Mouse (Mus musculus) MEL (cell line): ENCODE data around the gene Flrt1. TPM values are rescaled to one million over a fixed set of nuclear protein-coding genes. Genes with fewer than 3 reads are reported as not detected.

Source experiments
- DNase-seq: peaks from one replicate; pipeline ENCODE4 v3.0.0; 2011; ENCODE audit warnings: low read depth, low spot score
- H3K27ac ChIP-seq: 2 replicates; pipeline ENCODE4 v1.5.1; 2012; ENCODE audit warnings: low read depth, mild to moderate bottlenecking, control low read depth, low read length, moderate library complexity; ENCODE audit not compliant: control insufficient read depth
- H3K27me3 ChIP-seq, 2 experiments: fragments of 150-350 bp in 1 of 2; sonication (generic) in 1 of 2; 2 replicates each; pipeline ENCODE4 v1.6.1; 2012; ENCODE audit warnings: low read length in 2 of 2, mild to moderate bottlenecking in 2 of 2, improper control_type of control experiment in 1 of 2, moderate library complexity in 1 of 2; ENCODE audit not compliant: insufficient read depth in 2 of 2, control insufficient read depth in 1 of 2
- H3K36me3 ChIP-seq, 2 experiments: 2 replicates each; pipeline ENCODE4 v1.6.1; 2012 to 2014; ENCODE audit warnings: low read length in 2 of 2, improper control_type of control experiment in 1 of 2, inconsistent platforms in 1 of 2, mild to moderate bottlenecking in 1 of 2; ENCODE audit not compliant: insufficient read depth in 2 of 2, control insufficient read depth in 1 of 2
- H3K4me1 ChIP-seq, 2 experiments: fragments of 150-350 bp in 1 of 2; sonication (generic) in 1 of 2; 2 replicates each; pipeline ENCODE4 v1.6.1; 2012; ENCODE audit warnings: low read length in 2 of 2, improper control_type of control experiment in 1 of 2, mild to moderate bottlenecking in 1 of 2; ENCODE audit not compliant: insufficient read depth in 2 of 2, control insufficient read depth in 1 of 2
- H3K4me3 ChIP-seq, 2 experiments: fragments of 150-350 bp in 1 of 2; sonication (generic) in 1 of 2; 2 replicates each; pipeline ENCODE4 v1.5.1; 2012; ENCODE audit warnings: low read depth in 2 of 2, low read length in 2 of 2, mild to moderate bottlenecking in 2 of 2, moderate library complexity in 2 of 2, control low read depth in 1 of 2, improper control_type of control experiment in 1 of 2; ENCODE audit not compliant: control insufficient read depth in 1 of 2, insufficient read depth in 1 of 2
- H3K79me2 ChIP-seq: 2 replicates; pipeline ENCODE4 v1.6.1; 2012; ENCODE audit warnings: mild to moderate bottlenecking, low read length, moderate library complexity; ENCODE audit not compliant: control insufficient read depth, poor library complexity, insufficient read depth
- H3K9ac ChIP-seq: 2 replicates; pipeline ENCODE4 v1.6.1; 2012; ENCODE audit warnings: low read depth, mild to moderate bottlenecking, control low read depth, low read length, moderate library complexity; ENCODE audit not compliant: control insufficient read depth, poor library complexity, severe bottlenecking
- H3K9me3 ChIP-seq: fragments of 150-350 bp; sonication (generic); replicated peaks from 2 replicates; pipeline ENCODE4 v1.6.1; 2012; ENCODE audit warnings: mild to moderate bottlenecking, low read length, improper control_type of control experiment, moderate library complexity; ENCODE audit not compliant: insufficient read depth
- BHLHE40 ChIP-seq: IDR thresholded peaks from 2 replicates; pipeline ENCODE4 v1.6.1; 2012; ENCODE audit warnings: low read depth, mild to moderate bottlenecking, inconsistent platforms, low read length, improper control_type of control experiment, borderline replicate concordance
- E2F4 ChIP-seq: IDR thresholded peaks from 2 replicates; pipeline ENCODE4 v1.6.1; 2011; ENCODE audit warnings: low read depth, low read length, improper control_type of control experiment, borderline replicate concordance
- ELF1 ChIP-seq: IDR thresholded peaks from 2 replicates; pipeline ENCODE4 v1.6.1; 2014; ENCODE audit warnings: low read depth, mild to moderate bottlenecking, inconsistent platforms, low read length, improper control_type of control experiment, moderate library complexity
- GABPA ChIP-seq: IDR thresholded peaks from 2 replicates; pipeline ENCODE4 v1.6.1; 2012; ENCODE audit warnings: low read depth, mild to moderate bottlenecking, inconsistent platforms, low read length, improper control_type of control experiment, moderate library complexity
- GATA1 ChIP-seq: IDR thresholded peaks from 2 replicates; pipeline ENCODE4 v1.6.1; 2011; ENCODE audit warnings: low read depth, low read length, improper control_type of control experiment
- KAT2A ChIP-seq: conservative IDR thresholded peaks from 2 replicates; pipeline ENCODE4 v1.6.1; 2012; ENCODE audit warnings: low read depth, low read length, improper control_type of control experiment, inconsistent platforms
- MAFK ChIP-seq: IDR thresholded peaks from 2 replicates; pipeline ENCODE4 v1.6.1; 2011; ENCODE audit warnings: low read depth, mild to moderate bottlenecking, low read length, improper control_type of control experiment, borderline replicate concordance
- MEF2A ChIP-seq: IDR thresholded peaks from 2 replicates; pipeline ENCODE4 v1.6.1; 2014; ENCODE audit warnings: low read depth, mild to moderate bottlenecking, inconsistent platforms, low read length, improper control_type of control experiment; ENCODE audit not compliant: poor library complexity, insufficient replicate concordance, severe bottlenecking; ENCODE audit errors: extremely low read depth
- POLR2AphosphoS5 ChIP-seq: IDR thresholded peaks from 2 replicates; pipeline ENCODE4 v1.6.1; 2012; ENCODE audit warnings: low read depth, borderline replicate concordance, mild to moderate bottlenecking, inconsistent platforms, low read length, moderate library complexity, mixed read lengths
- SIN3A ChIP-seq: IDR thresholded peaks from 2 replicates; pipeline ENCODE4 v1.6.1; 2012; ENCODE audit warnings: low read length, improper control_type of control experiment, inconsistent platforms
- SMC3 ChIP-seq: IDR thresholded peaks from 2 replicates; pipeline ENCODE4 v1.6.1; 2011; ENCODE audit warnings: low read depth, low read length, improper control_type of control experiment
- ZC3H11A ChIP-seq: IDR thresholded peaks from 2 replicates; pipeline ENCODE4 v1.6.1; 2012; ENCODE audit warnings: low read depth, mild to moderate bottlenecking, inconsistent platforms, low read length, improper control_type of control experiment
- ZKSCAN1 ChIP-seq: IDR thresholded peaks from 2 replicates; pipeline ENCODE4 v1.6.1; 2012; ENCODE audit warnings: low read depth, mild to moderate bottlenecking, inconsistent platforms, low read length, improper control_type of control experiment, moderate library complexity
- ZNF384 ChIP-seq: IDR thresholded peaks from 2 replicates; pipeline ENCODE4 v1.6.1; 2012; ENCODE audit warnings: low read depth, mild to moderate bottlenecking, inconsistent platforms, low read length, improper control_type of control experiment
- polyA plus RNA-seq, 2 experiments: library from polyadenylated mRNA; stranded (reverse) in 1 of 2; unstranded in 1 of 2; fragments of >175 nt in 1 of 2; fragments of >200 nt in 1 of 2; gene quantifications; 2 replicates each; pipeline versions ENCODE4 v1.2.1 to v1.2.4; 2012; ENCODE audit warnings: low replicate concordance in 2 of 2, low read depth in 1 of 2; ENCODE audit not compliant: insufficient read length in 2 of 2, insufficient read depth in 1 of 2, missing spikeins in 1 of 2
- total RNA-seq: library from RNA; depleted of rRNA; stranded (reverse); fragments of 300-350 nt; gene quantifications from 2 replicates; pipeline ENCODE4 v1.2.3, GENCODE M21; 2012

Flrt1 gene
- total and polyA plus RNA-seq, 3 experiments: not detected

- H3K9me3 ChIP-seq: no peaks in the 10 kb centered on the region
- no peak overlapping the region for H3K4me3 ChIP-seq
- H3K79me2 ChIP-seq: no peaks in the 10 kb centered on the region
- H3K27ac ChIP-seq: no peak overlapping the region
- H3K9ac ChIP-seq: no peak overlapping the region
- TF ChIP-seq ELF1 (no peak), SIN3A (no peak), GATA1 (no peak), BHLHE40 (no peak), ZKSCAN1 (no peak)
- no peaks in the 10 kb centered on the region for H3K27me3 ChIP-seq
- H3K36me3 ChIP-seq: peaks cover 0 to 8% of the 10 kb centered on the region in 2 experiments; a peak in 2 of 4 replicates
- H3K4me1 ChIP-seq: peaks cover 2 to 9% of the 10 kb centered on the region in 2 experiments; a peak in 3 of 4 replicates
- DNase-seq: no peak
Measured at GRCm38 (mm10) chr19:7122698-7123306, 17.3 kb upstream of the Flrt1 start.

GRCm38 (mm10) chr19:7122277-7122676 is 16.7 kb upstream of the Flrt1 start:
- Histone ChIP-seq H3K9ac (no peak overlapping the region), H3K4me1 (peaks cover 6 to 15% of the 10 kb centered on the region in 2 experiments), H3K4me3 (no peak overlapping the region), H3K27ac (no peak overlapping the region), H3K36me3 (peaks cover 0 to 13% of the 10 kb centered on the region in 2 experiments; a peak in 2 of 4 replicates), H3K9me3 (no peaks in the 10 kb centered on the region), H3K79me2 (no peaks in the 10 kb centered on the region), H3K27me3 (no peaks in the 10 kb centered on the region)
- peak; percentile 36 for DNase-seq
- TF ChIP-seq MEF2A (no peak), KAT2A (no peak), ZNF384 (no peak), ZKSCAN1 (no peak), POLR2AphosphoS5 (no peak), GABPA (no peak), ZC3H11A (no peak)

- no peak overlapping the region for H3K4me3 ChIP-seq
- H3K36me3 ChIP-seq: peaks cover 0 to 19% of the 10 kb centered on the region in 2 experiments; a peak in 2 of 4 replicates
- H3K27ac ChIP-seq: no peak overlapping the region
- no peak for DNase-seq
- no peak overlapping the region for H3K9ac ChIP-seq
- no peaks in the 10 kb centered on the region for H3K27me3 ChIP-seq
- TF ChIP-seq MAFK (no peak), E2F4 (no peak), SMC3 (no peak), SIN3A (no peak), GABPA (no peak), MEF2A (no peak)
- H3K4me1 ChIP-seq: peaks cover 10 to 25% of the 10 kb centered on the region in 2 experiments
- no peaks in the 10 kb centered on the region for H3K9me3 ChIP-seq
- H3K79me2 ChIP-seq: no peaks in the 10 kb centered on the region
Measured at GRCm38 (mm10) chr19:7121252-7121651, 15.7 kb upstream of the Flrt1 start.
